Mouse (Mus musculus) spleen, adult 2 months (tissue): ENCODE results near the gene Aff3.

Experiments used
- CTCF ChIP-seq: fragments of 200-500 bp; IDR thresholded peaks from 2 replicates; pipeline ENCODE4 v1.5.1; 2011; ENCODE audit warnings: mild to moderate bottlenecking, inconsistent platforms; ENCODE audit not compliant: insufficient read depth, insufficient read length, insufficient replicate concordance; ENCODE audit errors: extremely low read depth
- POLR2A ChIP-seq: fragments of 200-500 bp; IDR thresholded peaks from 2 replicates; pipeline ENCODE4 v1.6.1; 2011; ENCODE audit warnings: low read depth, low read length, inconsistent platforms

DNA sequence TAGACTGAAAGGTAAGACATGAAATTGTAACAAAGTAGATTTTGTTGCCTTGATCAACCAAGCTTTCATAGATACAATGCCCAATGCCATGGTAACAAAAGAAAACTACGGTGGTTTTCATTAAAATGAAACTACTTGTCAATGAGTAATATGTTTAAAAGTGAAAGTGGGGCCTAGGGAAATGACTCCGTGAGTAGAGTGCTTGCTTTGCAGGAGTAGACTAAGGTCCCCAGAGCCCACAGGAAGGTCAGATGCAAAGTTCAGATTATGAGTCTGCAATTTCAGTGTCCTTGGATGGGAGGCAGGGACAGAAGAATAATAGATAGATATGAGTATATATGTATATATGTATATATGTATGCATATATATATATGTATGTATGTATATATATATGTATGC is 84.2 kb downstream of the Aff3 start:
- TF ChIP-seq CTCF (no peak), POLR2A (no peak)
